Mouse (Mus musculus): ENCODE measurements around the gene Adcy6. TPM values are rescaled to one million over a fixed set of nuclear protein-coding genes. Genes with fewer than 3 reads are reported as not detected.
A peak's percentile ranks its signal among the peaks of the same experiment; 100 is the strongest.
"Not testable (repeated sequence)": the region's sequence is repeated elsewhere in the genome, so short reads cannot be mapped to it uniquely, and the experiment has no call there.

Adcy6 gene
- polyA plus RNA-seq, 1 experiment: 49.8 TPM

DNA sequence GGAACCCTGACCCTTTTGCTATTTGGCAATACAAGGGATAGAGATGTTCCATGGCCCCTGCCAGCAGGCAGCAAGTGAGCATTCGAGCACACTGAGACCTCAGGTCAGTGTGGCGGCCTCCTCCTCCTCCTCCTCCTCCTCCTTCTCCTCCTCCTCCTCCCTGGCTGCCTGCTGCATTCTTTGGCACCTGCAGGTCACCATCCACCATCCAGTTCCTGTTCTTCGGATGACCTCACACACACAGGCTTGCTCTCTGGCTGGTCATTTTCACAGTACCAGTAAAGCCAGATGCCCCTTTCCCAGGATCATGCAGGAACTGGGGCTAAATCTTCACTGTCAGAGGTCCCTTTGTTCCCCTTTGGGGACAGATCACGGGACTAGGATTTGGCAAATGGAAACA lies 18.5 kb downstream of the Adcy6 start:
- H3K4me1 ChIP-seq (ENCODE audit: control insufficient read depth, insufficient read depth, low read length): no peaks in the 10 kb centered on the region
- no peak overlapping the region for H3K27ac ChIP-seq (ENCODE audit: insufficient read depth, low read length)
- TF ChIP-seq POLR2A (IDR thresholded peaks at IDR 0.05; ENCODE audit: low read depth, low read length) (no peak), CTCF (IDR thresholded peaks at IDR 0.05; ENCODE audit: borderline replicate concordance, insufficient read depth, low read length) (no peak)
- H3K4me3 ChIP-seq (ENCODE audit: insufficient read depth, low read length): no peak overlapping the region

DNA sequence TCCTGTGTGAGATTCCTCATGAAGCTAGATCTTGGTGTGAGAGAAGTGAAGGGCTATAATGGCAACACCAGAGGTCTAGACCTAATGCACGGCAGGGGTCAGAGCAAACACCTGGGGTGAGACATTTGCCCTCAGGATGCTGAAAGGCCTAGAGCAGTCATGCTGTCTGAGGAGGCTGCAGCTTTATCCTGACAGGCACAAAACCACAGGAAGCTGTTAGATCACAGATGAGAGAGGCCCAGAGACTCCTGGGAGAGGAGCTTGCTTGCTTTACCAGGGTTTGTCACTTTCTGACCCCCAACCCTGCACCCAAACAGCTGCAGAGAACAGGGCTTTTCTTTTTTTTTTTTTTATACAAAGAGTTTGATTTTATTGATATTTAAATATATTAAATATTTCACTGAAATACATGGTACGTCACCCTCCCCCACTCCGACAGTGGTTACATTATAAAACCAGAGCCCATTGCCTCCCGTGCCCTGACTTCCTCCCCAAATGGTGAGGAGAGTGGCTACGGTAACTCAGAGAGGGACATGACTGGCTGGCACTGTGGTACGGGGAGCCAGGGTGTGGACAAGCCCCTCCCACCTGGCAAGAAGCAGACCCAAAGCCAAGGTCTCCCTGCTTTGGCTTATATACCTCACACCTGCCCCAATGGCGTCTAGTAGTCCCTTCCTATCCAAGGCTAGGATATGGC lies 20.1 kb downstream of the Adcy6 start:
- Histone ChIP-seq H3K4me3 (ENCODE audit: insufficient read depth, low read length) (no peak overlapping the region), H3K27ac (ENCODE audit: insufficient read depth, low read length) (no peak overlapping the region), H3K4me1 (ENCODE audit: control insufficient read depth, insufficient read depth, low read length) (no peaks in the 10 kb centered on the region)
- no peak for TF ChIP-seq POLR2A (IDR thresholded peaks at IDR 0.05; ENCODE audit: low read depth, low read length)
- TF ChIP-seq CTCF (IDR thresholded peaks at IDR 0.05; ENCODE audit: borderline replicate concordance, insufficient read depth, low read length): no peak

DNA sequence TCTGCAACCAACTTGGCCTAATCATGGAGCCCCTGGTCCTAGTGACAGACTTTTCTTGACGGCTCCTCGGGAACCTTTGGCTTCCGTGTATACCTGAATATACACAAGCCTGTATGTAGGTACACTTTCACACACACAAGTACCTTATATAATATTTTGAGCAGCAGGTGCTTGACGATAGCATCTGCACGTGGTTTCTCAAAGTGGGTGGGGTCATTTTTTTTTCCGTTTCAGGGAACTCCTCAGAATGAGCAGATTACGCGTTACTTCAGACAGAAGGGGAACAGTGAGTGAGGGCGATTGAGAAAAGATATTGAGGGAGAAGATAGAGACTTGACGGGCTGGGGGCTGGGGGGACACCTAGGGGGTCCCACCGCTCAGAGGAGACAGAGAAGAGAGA lies 22.1 kb downstream of the Adcy6 start:
- TF ChIP-seq POLR2A (IDR thresholded peaks at IDR 0.05; ENCODE audit: low read depth, low read length) (no peak), CTCF (IDR thresholded peaks at IDR 0.05; ENCODE audit: borderline replicate concordance, insufficient read depth, low read length) (no peak)
- no peak overlapping the region for H3K27ac ChIP-seq (ENCODE audit: insufficient read depth, low read length)
- H3K4me3 ChIP-seq (ENCODE audit: insufficient read depth, low read length): no peak overlapping the region
- H3K4me1 ChIP-seq (ENCODE audit: control insufficient read depth, insufficient read depth, low read length): no peaks in the 10 kb centered on the region

DNA sequence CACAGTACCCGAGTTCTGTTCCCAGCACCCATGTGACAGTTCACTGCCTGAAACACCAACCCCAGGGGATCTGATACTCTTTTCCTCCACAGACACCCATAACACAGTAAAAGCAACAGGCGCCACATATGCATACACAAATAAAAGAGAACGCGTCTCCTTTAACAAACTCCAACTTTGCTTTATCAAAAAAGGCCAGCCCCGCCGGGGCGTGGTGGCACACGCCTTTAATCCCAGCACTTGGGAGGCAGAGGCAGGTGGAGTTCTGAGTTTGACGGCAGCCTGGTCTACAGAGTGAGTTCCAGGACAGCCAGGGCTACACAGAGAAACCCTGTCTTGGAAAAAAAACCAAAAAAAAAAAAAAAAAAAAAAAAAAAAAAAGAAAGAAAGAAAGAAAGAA lies 23.7 kb downstream of the Adcy6 start:
- not testable (repeated sequence) for H3K27ac ChIP-seq (ENCODE audit: insufficient read depth, low read length); H3K4me3 ChIP-seq (ENCODE audit: insufficient read depth, low read length); H3K4me1 ChIP-seq (ENCODE audit: control insufficient read depth, insufficient read depth, low read length)

DNA sequence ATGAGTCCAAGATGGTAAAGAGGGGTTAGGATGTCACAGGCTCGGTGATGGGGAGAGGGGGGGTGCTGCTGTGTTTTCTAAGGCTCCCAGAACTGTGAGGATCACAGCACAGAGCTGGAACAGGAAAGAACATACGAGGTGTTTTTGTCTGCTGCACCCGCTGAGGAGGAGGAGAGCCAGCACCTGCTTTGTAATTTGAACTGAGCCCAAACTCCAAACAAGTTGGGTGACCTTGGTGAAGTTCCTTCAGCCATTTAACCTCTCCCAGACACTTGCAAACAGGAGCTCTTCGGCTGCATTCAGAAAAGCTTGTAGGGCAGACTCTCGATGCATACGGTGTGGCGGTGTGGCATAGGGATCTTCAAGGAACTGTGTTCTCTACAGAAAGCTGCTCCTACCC lies 24.5 kb downstream of the Adcy6 start:
- no peak for TF ChIP-seq POLR2A (IDR thresholded peaks at IDR 0.05; ENCODE audit: low read depth, low read length)
- TF ChIP-seq CTCF (IDR thresholded peaks at IDR 0.05; ENCODE audit: borderline replicate concordance, insufficient read depth, low read length): no peak
- H3K4me3 ChIP-seq (ENCODE audit: insufficient read depth, low read length): no peak overlapping the region
- H3K27ac ChIP-seq (ENCODE audit: insufficient read depth, low read length): no peak overlapping the region
- H3K4me1 ChIP-seq (ENCODE audit: control insufficient read depth, insufficient read depth, low read length): no peaks in the 10 kb centered on the region

DNA sequence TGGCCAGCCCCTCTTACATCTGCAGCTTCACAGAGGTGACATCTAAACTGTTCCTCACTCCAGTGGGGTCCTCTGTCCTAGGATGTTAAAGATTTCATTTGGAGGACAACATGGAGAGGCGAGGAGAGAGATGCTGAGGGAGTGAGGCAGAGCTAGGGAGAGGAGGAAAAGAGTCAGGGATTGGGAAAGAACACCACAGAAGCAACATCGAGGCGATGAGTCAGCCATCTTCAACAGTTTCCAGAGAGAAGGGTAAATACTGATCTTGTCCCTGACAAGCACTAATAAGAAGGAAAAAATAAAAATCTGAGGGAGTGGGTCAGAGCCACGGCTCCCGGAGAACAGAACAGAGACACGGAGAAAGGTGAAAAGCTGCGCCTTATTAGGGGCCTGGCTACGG lies 26.9 kb downstream of the Adcy6 start:
- Histone ChIP-seq H3K4me3 (ENCODE audit: insufficient read depth, low read length) (no peak overlapping the region), H3K27ac (ENCODE audit: insufficient read depth, low read length) (no peak overlapping the region), H3K4me1 (ENCODE audit: control insufficient read depth, insufficient read depth, low read length) (no peaks in the 10 kb centered on the region)
- TF ChIP-seq CTCF (IDR thresholded peaks at IDR 0.05; ENCODE audit: borderline replicate concordance, insufficient read depth, low read length) (no peak), POLR2A (IDR thresholded peaks at IDR 0.05; ENCODE audit: low read depth, low read length) (no peak)

DNA sequence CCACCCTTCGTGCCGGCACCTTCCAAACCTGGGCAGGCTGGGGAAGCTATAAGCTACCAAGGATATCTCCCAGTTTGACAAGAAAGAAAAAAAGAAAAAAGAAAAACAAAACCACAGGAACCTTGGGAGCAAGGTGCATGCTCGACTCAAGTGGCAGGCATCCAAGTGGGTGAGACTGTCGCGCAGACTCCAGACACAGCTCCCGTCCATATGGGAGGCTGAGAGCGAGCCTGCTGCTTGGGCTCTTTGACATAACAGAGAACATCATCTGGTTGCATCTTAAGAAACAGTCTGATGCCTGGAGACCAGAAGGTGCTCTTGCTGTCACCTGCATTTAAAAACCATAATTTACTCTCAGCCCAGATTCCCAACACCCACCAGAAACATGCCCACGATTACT lies 27.5 kb downstream of the Adcy6 start:
- TF ChIP-seq CTCF (IDR thresholded peaks at IDR 0.05; ENCODE audit: borderline replicate concordance, insufficient read depth, low read length): no peak
- Histone ChIP-seq H3K4me3 (ENCODE audit: insufficient read depth, low read length) (no peak overlapping the region), H3K27ac (ENCODE audit: insufficient read depth, low read length) (no peak overlapping the region), H3K4me1 (ENCODE audit: control insufficient read depth, insufficient read depth, low read length) (no peaks in the 10 kb centered on the region)

DNA sequence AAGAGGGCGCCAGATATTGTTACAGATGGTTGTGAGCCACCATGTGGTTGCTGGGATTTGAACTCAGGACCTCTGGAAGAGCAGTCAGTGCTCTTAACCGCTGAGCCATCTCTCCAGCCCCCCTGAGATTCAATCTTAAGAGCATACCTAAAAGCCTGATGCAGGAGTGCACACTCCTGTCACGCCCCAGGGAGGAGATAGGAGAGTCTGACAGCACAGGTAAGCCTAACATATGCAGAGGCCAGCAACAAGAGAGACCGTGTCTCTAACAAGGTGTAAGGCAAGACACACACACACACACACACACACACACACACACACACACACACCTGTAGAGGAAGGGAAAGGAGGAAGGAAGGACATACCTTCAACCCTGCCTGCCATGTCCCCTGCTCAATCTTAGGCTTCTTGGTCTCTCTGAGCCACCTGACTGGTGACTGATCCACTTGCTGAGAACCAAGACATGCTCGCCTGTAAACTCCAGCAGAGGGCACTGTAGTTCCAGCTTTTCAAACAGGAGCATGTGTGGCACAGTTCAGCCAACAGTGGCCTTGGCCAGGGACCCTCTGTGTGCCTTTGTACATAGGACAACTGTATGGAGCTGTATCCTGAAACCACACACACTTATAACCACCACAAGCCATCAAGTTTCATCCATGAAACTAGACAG lies 29.9 kb downstream of the Adcy6 start:
- Histone ChIP-seq H3K27ac (ENCODE audit: insufficient read depth, low read length) (no peak overlapping the region), H3K4me3 (ENCODE audit: insufficient read depth, low read length) (no peak overlapping the region), H3K4me1 (ENCODE audit: control insufficient read depth, insufficient read depth, low read length) (no peaks in the 10 kb centered on the region)
- TF ChIP-seq CTCF (IDR thresholded peaks at IDR 0.05; ENCODE audit: borderline replicate concordance, insufficient read depth, low read length) (peak; percentile 70; the same call in 1 of the 2 replicates), POLR2A (IDR thresholded peaks at IDR 0.05; ENCODE audit: low read depth, low read length) (no peak)

DNA sequence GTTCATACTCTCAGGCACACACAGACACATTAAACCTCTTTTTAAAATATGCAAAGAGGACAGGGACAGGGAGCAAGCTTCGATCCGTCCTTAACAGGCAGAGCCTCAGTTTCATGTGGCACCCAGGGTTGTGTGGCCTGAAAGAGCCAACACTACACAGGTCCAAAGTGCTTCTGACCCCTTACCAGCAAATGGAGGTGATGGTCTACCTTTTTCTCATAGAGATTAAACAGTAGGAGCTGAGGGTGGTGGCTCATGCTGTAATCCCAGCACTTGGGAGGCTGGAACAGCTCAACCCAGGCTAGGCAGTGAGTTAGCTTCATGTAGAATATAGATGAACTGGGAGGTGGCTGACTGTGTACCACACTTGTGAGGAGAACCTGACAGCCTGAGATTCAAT lies 30.6 kb downstream of the Adcy6 start:
- TF ChIP-seq CTCF (IDR thresholded peaks at IDR 0.05; ENCODE audit: borderline replicate concordance, insufficient read depth, low read length) (no peak), POLR2A (IDR thresholded peaks at IDR 0.05; ENCODE audit: low read depth, low read length) (no peak)
- H3K4me3 ChIP-seq (ENCODE audit: insufficient read depth, low read length): no peak overlapping the region
- H3K4me1 ChIP-seq (ENCODE audit: control insufficient read depth, insufficient read depth, low read length): no peaks in the 10 kb centered on the region
- no peak overlapping the region for H3K27ac ChIP-seq (ENCODE audit: insufficient read depth, low read length)

DNA sequence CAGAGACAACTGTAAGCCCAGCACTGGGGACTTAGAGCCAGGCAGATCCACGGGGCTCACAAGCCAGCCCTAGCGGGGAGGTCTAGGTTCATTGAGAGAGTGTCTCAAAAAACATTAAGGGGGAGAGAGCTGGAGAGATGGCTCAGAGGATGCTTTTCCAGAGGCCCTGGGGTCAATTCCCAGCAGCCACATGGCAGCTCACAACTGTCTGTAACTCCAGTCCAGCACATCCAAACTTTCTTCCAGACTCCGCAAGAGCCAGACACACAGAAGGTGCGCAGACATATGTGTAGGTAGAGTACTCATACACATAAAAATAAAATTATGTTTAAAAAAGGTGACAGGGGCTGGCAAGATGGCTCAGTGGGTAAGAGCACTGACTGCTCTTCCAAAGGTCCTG lies 36.6 kb downstream of the Adcy6 start:
- Histone ChIP-seq H3K27ac (ENCODE audit: insufficient read depth, low read length) (no peak overlapping the region), H3K4me3 (ENCODE audit: insufficient read depth, low read length) (no peak overlapping the region), H3K4me1 (ENCODE audit: control insufficient read depth, insufficient read depth, low read length) (no peaks in the 10 kb centered on the region; the same call in 1 of the 2 replicates)
- TF ChIP-seq CTCF (IDR thresholded peaks at IDR 0.05; ENCODE audit: borderline replicate concordance, insufficient read depth, low read length) (no peak), POLR2A (IDR thresholded peaks at IDR 0.05; ENCODE audit: low read depth, low read length) (no peak)
